Mouse (Mus musculus) bone marrow macrophage, adult 2 months (primary cell): ENCODE data around the gene Fgfr2.

ENCODE experiments used
- CTCF ChIP-seq: IDR thresholded peaks from 2 replicates; pipeline ENCODE4 v1.5.1; 2012; ENCODE audit warnings: low read depth, mild to moderate bottlenecking, low read length, moderate library complexity
- POLR2A ChIP-seq: IDR thresholded peaks from 2 replicates; pipeline ENCODE4 v1.6.1; 2012; ENCODE audit warnings: mild to moderate bottlenecking, low read depth, low read length, borderline replicate concordance

- TF ChIP-seq POLR2A (no peak), CTCF (peak; percentile 74)
Observed at GRCm38 (mm10) chr7:133003421-133003820, 119.7 kb downstream of the Fgfr2 start.
